In genomic region chr6:57534231-57534610, GRCm38 (mm10) we compare ENCODE assay signal across 8 mouse cellular contexts. TPM values are rescaled to one million over a fixed set of nuclear protein-coding genes. Genes with fewer than 3 reads are reported as not detected.
A peak's percentile ranks its signal among the peaks of the same experiment; 100 is the strongest.
DNase-seq lines count a peak whose midpoint lies in the region; ATAC-seq and TF ChIP-seq lines count a peak whose summit lies in the region.

No protein-coding gene starts in this region.

- no peak for ATAC-seq in forebrain, embryonic 16.5 days
- ATAC-seq in hindbrain, postnatal 0 days, result no peak
- no peak for ATAC-seq in liver, postnatal 0 days

- H3K36me3 ChIP-seq in liver, adult 2 months (ENCODE audit: control insufficient read depth, insufficient read depth, low read length), result 0 out of 2 replicates have a peak, but pooled peaks cover 2% of the 10 kb centered on the region
- H3K36me3 ChIP-seq in forebrain, embryonic 16.5 days (ENCODE audit: control insufficient read depth, insufficient read depth), result no peaks in the 10 kb centered on the region
- no peaks in the 10 kb centered on the region for H3K36me3 ChIP-seq in hindbrain, postnatal 0 days (ENCODE audit: insufficient read depth, low read length)
- no peaks in the 10 kb centered on the region; the same call in 1 of the 2 replicates for H3K36me3 ChIP-seq in liver, postnatal 0 days (replicated peaks; ENCODE audit: insufficient read depth, low read length)

- peak overlapping the region; percentile 85 for H3K9ac ChIP-seq in liver, adult 2 months (ENCODE audit: low read depth, low read length)
- H3K9ac ChIP-seq in forebrain, embryonic 16.5 days (replicated peaks; ENCODE audit: low read depth, low read length), result peak overlapping the region; percentile 71
- peak overlapping the region; percentile 62 for H3K9ac ChIP-seq in hindbrain, postnatal 0 days (replicated peaks; ENCODE audit: low read length)
- H3K9ac ChIP-seq in liver, postnatal 0 days (replicated peaks), result peak overlapping the region; percentile 66

- peak; percentile 65 for DNase-seq in liver, adult 2 months (ENCODE audit: extremely low read depth, low read depth, low spot score)
- DNase-seq in liver, result no peak
- DNase-seq in hindbrain, postnatal 0 days (ENCODE audit: low spot score), result peak; percentile 50
- DNase-seq in liver, postnatal 0 days, result peak; percentile 39
- DNase-seq in ovary, postnatal 36 days (ENCODE audit: low spot score), result peak; percentile 36
- no peak for DNase-seq in natural killer cell, adult 2 months (ENCODE audit: low spot score in 2 of 2)

- H3K79me2 ChIP-seq in liver, adult 2 months (ENCODE audit: control insufficient read depth, insufficient read depth, low read length), result peaks cover 11% of the 10 kb centered on the region

- no peak for TF ChIP-seq CTCF in liver, adult 2 months (IDR thresholded peaks at IDR 0.05; ENCODE audit: low read depth, low read length)
- TF ChIP-seq CTCF in bone marrow macrophage, adult 2 months (IDR thresholded peaks at IDR 0.05; ENCODE audit: low read depth, low read length), result no peak
- no peak for TF ChIP-seq CTCF in hindbrain, postnatal 0 days (IDR thresholded peaks at IDR 0.05; ENCODE audit: low read depth)
- no peak for TF ChIP-seq CTCF in liver, postnatal 0 days (IDR thresholded peaks at IDR 0.05; ENCODE audit: low read depth)

- H3K4me2 ChIP-seq in forebrain, embryonic 16.5 days (ENCODE audit: low read length), result peak overlapping the region; percentile 87
- H3K4me2 ChIP-seq in hindbrain, postnatal 0 days (ENCODE audit: low read depth, low read length), result peak overlapping the region; percentile 81
- H3K4me2 ChIP-seq in liver, postnatal 0 days (ENCODE audit: low read depth, low read length), result peak overlapping the region; percentile 79

- no peaks in the 10 kb centered on the region for H3K27me3 ChIP-seq in liver, adult 2 months (ENCODE audit: control insufficient read depth, insufficient read depth, low read length)
- H3K27me3 ChIP-seq in forebrain, embryonic 16.5 days (replicated peaks; ENCODE audit: control insufficient read depth, insufficient read depth, low read length), result no peaks in the 10 kb centered on the region
- no peaks in the 10 kb centered on the region for H3K27me3 ChIP-seq in hindbrain, postnatal 0 days (ENCODE audit: insufficient read depth, low read length)
- H3K27me3 ChIP-seq in liver, postnatal 0 days (ENCODE audit: insufficient read depth, low read length), result no peaks in the 10 kb centered on the region

- under 1% methylated on average over 8 of the region's 8 CpGs for WGBS in liver, adult 2 months
- WGBS in forebrain, embryonic 16.5 days, result 4% methylated on average over 8 of the region's 8 CpGs
- WGBS in hindbrain, postnatal 0 days, result under 1% methylated on average over 8 of the region's 8 CpGs
- WGBS in liver, postnatal 0 days (ENCODE audit: insufficient replicate concordance), result 3% methylated on average over 8 of the region's 8 CpGs

- peaks cover 14% of the 10 kb centered on the region for H3K4me1 ChIP-seq in liver, adult 2 months (ENCODE audit: control insufficient read depth, insufficient read depth, low read length)
- peaks cover 5% of the 10 kb centered on the region for H3K4me1 ChIP-seq in bone marrow macrophage, adult 2 months (ENCODE audit: control insufficient read depth, insufficient read depth, low read length)
- peaks cover 16% of the 10 kb centered on the region for H3K4me1 ChIP-seq in forebrain, embryonic 16.5 days (replicated peaks; ENCODE audit: control insufficient read depth, insufficient read depth, low read length)
- H3K4me1 ChIP-seq in hindbrain, postnatal 0 days (ENCODE audit: insufficient read depth, low read length), result peaks cover 5% of the 10 kb centered on the region; the same call in 1 of the 2 replicates
- 0 out of 2 replicates have a peak, but pooled peaks cover 4% of the 10 kb centered on the region for H3K4me1 ChIP-seq in liver, postnatal 0 days (ENCODE audit: insufficient read depth)

- TF ChIP-seq EP300 in liver, postnatal 0 days (IDR thresholded peaks at IDR 0.05; ENCODE audit: low read depth), result no peak

- peak overlapping the region; percentile 87 for H3K27ac ChIP-seq in liver, adult 2 months (replicated peaks; ENCODE audit: insufficient read depth, low read depth, low read length)
- peak overlapping the region; percentile 53 for H3K27ac ChIP-seq in bone marrow macrophage, adult 2 months (ENCODE audit: insufficient read depth, low read depth, low read length)
- peak overlapping the region; percentile 80 for H3K27ac ChIP-seq in forebrain, embryonic 16.5 days (ENCODE audit: low read length)
- peak overlapping the region; percentile 83 for H3K27ac ChIP-seq in hindbrain, postnatal 0 days
- H3K27ac ChIP-seq in liver, postnatal 0 days (ENCODE audit: low read depth), result peak overlapping the region; percentile 91

- peak overlapping the region; percentile 80 for H3K4me3 ChIP-seq in liver, adult 2 months (ENCODE audit: insufficient read depth, low read depth, low read length)
- peak overlapping the region; percentile 84 for H3K4me3 ChIP-seq in bone marrow macrophage, adult 2 months (ENCODE audit: insufficient read depth, low read length)
- H3K4me3 ChIP-seq in forebrain, embryonic 16.5 days (replicated peaks; ENCODE audit: low read length), result peak overlapping the region; percentile 57
- peak overlapping the region; percentile 57 for H3K4me3 ChIP-seq in hindbrain, postnatal 0 days (ENCODE audit: low read length)
- peak overlapping the region; percentile 66 for H3K4me3 ChIP-seq in liver, postnatal 0 days (ENCODE audit: low read depth, low read length)

- no peak for TF ChIP-seq POLR2A in liver, adult 2 months (IDR thresholded peaks at IDR 0.05; ENCODE audit: extremely low read depth, insufficient read depth, low read length)
- no peak for TF ChIP-seq POLR2A in bone marrow macrophage, adult 2 months (IDR thresholded peaks at IDR 0.05; ENCODE audit: borderline replicate concordance, low read depth, low read length)

- H3K9me3 ChIP-seq in forebrain, embryonic 16.5 days (ENCODE audit: control insufficient read depth, low read length), result no peaks in the 10 kb centered on the region
- H3K9me3 ChIP-seq in hindbrain, postnatal 0 days (ENCODE audit: low read length), result no peaks in the 10 kb centered on the region
- H3K9me3 ChIP-seq in liver, postnatal 0 days (ENCODE audit: low read length), result no peaks in the 10 kb centered on the region

RNA-seq across cellular contexts. Expression of gene Ppm1k, which starts 1.0 kb away (rescaled TPM):
- total RNA-seq in liver, adult 2 months (2014; rRNA removed), result 137 and 148 TPM in 2 replicates
- 10.4 and 12.5 TPM in 2 replicates for polyA plus RNA-seq in liver, adult 2 months (2012; rRNA removed)
- polyA plus RNA-seq in bone marrow macrophage, adult 2 months (2012; ENCODE audit: insufficient read depth, insufficient read length, missing spikeins), result 10.2 and 16.2 TPM in 2 replicates
- polyA plus RNA-seq in forebrain, embryonic 16.5 days (2015; fragmentation: Nextera tagmentation; extraction: Ambion mirVana), result 8.0 and 8.9 TPM in 2 replicates
- 11.3 and 12.4 TPM in 2 replicates for total RNA-seq in hindbrain, postnatal 0 days (2014; rRNA removed)
- polyA plus RNA-seq in hindbrain, postnatal 0 days (2015; fragmentation: Nextera tagmentation; extraction: Ambion mirVana), result 8.2 and 9.4 TPM in 2 replicates
- polyA plus RNA-seq in liver, postnatal 0 days (2015; fragmentation: Nextera tagmentation; extraction: Ambion mirVana), result 14.9 and 15.6 TPM in 2 replicates

RNA-seq across cellular contexts. Expression of gene Herc6, which starts 46.6 kb away (rescaled TPM):
- 13.2 and 18.6 TPM in 2 replicates for total RNA-seq in liver, adult 2 months (2014; rRNA removed)
- 9.1 and 15.7 TPM in 2 replicates for polyA plus RNA-seq in liver, adult 2 months (2012; rRNA removed)
- 37.9 and 53.1 TPM in 2 replicates for polyA plus RNA-seq in bone marrow macrophage, adult 2 months (2012; ENCODE audit: insufficient read depth, insufficient read length, missing spikeins)
- 1.1 and 1.2 TPM in 2 replicates for polyA plus RNA-seq in forebrain, embryonic 16.5 days (2015; fragmentation: Nextera tagmentation; extraction: Ambion mirVana)
- total RNA-seq in hindbrain, postnatal 0 days (2014; rRNA removed), result 0.84 and 3.5 TPM in 2 replicates
- polyA plus RNA-seq in hindbrain, postnatal 0 days (2015; fragmentation: Nextera tagmentation; extraction: Ambion mirVana), result 1.4 and 1.7 TPM in 2 replicates
- 5.0 and 5.5 TPM in 2 replicates for polyA plus RNA-seq in liver, postnatal 0 days (2015; fragmentation: Nextera tagmentation; extraction: Ambion mirVana)

Comparison
In these comparisons a context has a peak if more than half of its experiments do, and no peak if none do; other contexts are left out.
1. DNase-seq: peak in liver, adult 2 months (single experiment), hindbrain, postnatal 0 days (single experiment), liver, postnatal 0 days (single experiment) and ovary, postnatal 36 days (single experiment); none in liver (single experiment) and natural killer cell, adult 2 months (0 of 2).
2. Peak in every context shown above with its lines, with median percentiles within 50 percentile points of each other: H3K27ac ChIP-seq, H3K4me3 ChIP-seq, H3K9ac ChIP-seq and H3K4me2 ChIP-seq.